Mouse (Mus musculus) midbrain, embryonic 14.5 days (tissue): Measurements from ENCODE around the gene Prex1. TPM values are rescaled to one million over a fixed set of nuclear protein-coding genes. Genes with fewer than 3 reads are reported as not detected.
A peak's percentile ranks its signal among the peaks of the same experiment; 100 is the strongest.
"Not testable (repeated sequence)": the region's sequence is repeated elsewhere in the genome, so short reads cannot be mapped to it uniquely, and the experiment has no call there.

Experiments used
- ATAC-seq: fragments of 200-750 bp; cut with Nextera tagmentation; 2 replicates; pipeline ENCODE4 v1.8.0; 2017; ENCODE audit warnings: moderate number of reproducible peaks, moderate library complexity; ENCODE audit not compliant: low FRiP score, low TSS enrichment
- DNase-seq: peaks from one replicate; pipeline ENCODE4 v3.0.0-alpha.2; 2015
- H3K27ac ChIP-seq: fragments of 300-500 bp; sonication (generic); replicated peaks from 2 replicates; pipeline ENCODE4 v1.5.1; 2014; ENCODE audit warnings: mild to moderate bottlenecking, low read depth, low read length, moderate library complexity
- H3K27me3 ChIP-seq: fragments of 300-500 bp; sonication (generic); 2 replicates; pipeline ENCODE4 v1.6.1; 2014; ENCODE audit warnings: low read length, control low read depth, mixed read lengths; ENCODE audit not compliant: control insufficient read depth, insufficient read depth
- H3K36me3 ChIP-seq: fragments of 300-500 bp; sonication (generic); 2 replicates; pipeline ENCODE4 v1.6.1; 2014; ENCODE audit warnings: low read length, control low read depth; ENCODE audit not compliant: control insufficient read depth, insufficient read depth
- H3K4me1 ChIP-seq: fragments of 300-500 bp; sonication (generic); 2 replicates; pipeline ENCODE4 v1.6.1; 2014; ENCODE audit warnings: mild to moderate bottlenecking, antibody characterized with exemption, low read length, control low read depth; ENCODE audit not compliant: control insufficient read depth, insufficient read depth
- H3K4me2 ChIP-seq: fragments of 300-500 bp; sonication (generic); 2 replicates; pipeline ENCODE4 v1.6.1; 2014; ENCODE audit warnings: mild to moderate bottlenecking, low read length, moderate library complexity
- H3K4me3 ChIP-seq: fragments of 300-500 bp; sonication (generic); replicated peaks from 2 replicates; pipeline ENCODE4 v1.5.1; 2014; ENCODE audit warnings: low read depth, low read length
- H3K9ac ChIP-seq: fragments of 300-500 bp; sonication (generic); replicated peaks from 2 replicates; pipeline ENCODE4 v1.6.1; 2014; ENCODE audit warnings: mild to moderate bottlenecking, low read length, moderate library complexity
- H3K9me3 ChIP-seq: fragments of 300-500 bp; sonication (generic); 2 replicates; pipeline ENCODE4 v1.6.1; 2016; ENCODE audit warnings: low read length, control low read depth, mixed read lengths; ENCODE audit not compliant: control insufficient read depth
- WGBS: fragments of 180-500 bp; shearing (Covaris S2); extraction: QIAGEN DNeasy Blood & Tissue Kit; methylation state at CpG from one replicate; pipeline ENCODE4 v1.1.7; 2014; 5-methylcytosine and 5-hydroxymethylcytosine counted together
- polyA plus RNA-seq: library from polyadenylated mRNA; unstranded; fragments of >200 nt; fragmentation: Nextera tagmentation; extraction: Ambion mirVana; gene quantifications from 2 replicates; pipeline ENCODE4 v1.2.1, GENCODE M21; 2014

Gene Prex1
- polyA plus RNA-seq, 1 experiment from 2014 or later: 24.2 TPM

- Histone ChIP-seq H3K9ac (no peak overlapping the region), H3K4me3 (no peak overlapping the region), H3K27ac (no peak overlapping the region), H3K4me2 (no peak overlapping the region), H3K9me3 (no peaks in the 10 kb centered on the region), H3K36me3 (no peaks in the 10 kb centered on the region), H3K27me3 (no peaks in the 10 kb centered on the region), H3K4me1 (no peaks in the 10 kb centered on the region)
- ATAC-seq: no peak
- no peak for DNase-seq
- WGBS: 28% methylated on average over 4 of the region's 4 CpGs
These were observed 29.9 kb upstream of the Prex1 start for GRCm38 (mm10) chr2:166743504-166743903.

- DNase-seq: no peak
- Histone ChIP-seq H3K9me3 (no peaks in the 10 kb centered on the region), H3K4me1 (no peaks in the 10 kb centered on the region), H3K4me3 (no peak overlapping the region), H3K27me3 (no peaks in the 10 kb centered on the region), H3K36me3 (no peaks in the 10 kb centered on the region), H3K27ac (no peak overlapping the region), H3K4me2 (no peak overlapping the region), H3K9ac (no peak overlapping the region)
- ATAC-seq: no peak
- WGBS: 91% methylated on average over 6 of the region's 6 CpGs
These were observed 27.8 kb upstream of the Prex1 start for GRCm38 (mm10) chr2:166741445-166741844.

- WGBS: 84% methylated on average over 6 of the region's 6 CpGs
- no peak for ATAC-seq
These were observed 26.8 kb upstream of the Prex1 start for GRCm38 (mm10) chr2:166740396-166740795.

GRCm38 (mm10) chr2:166737307-166737706 is 23.7 kb upstream of the Prex1 start:
- no peak for DNase-seq
- H3K27me3 ChIP-seq: no peaks in the 10 kb centered on the region
- ATAC-seq: no peak

More at GRCm38 (mm10) chr2:166740396-166740795, 26.8 kb upstream of the Prex1 start:
- Histone ChIP-seq H3K9me3 (no peaks in the 10 kb centered on the region), H3K4me2 (no peak overlapping the region), H3K4me1 (no peaks in the 10 kb centered on the region), H3K4me3 (no peak overlapping the region), H3K9ac (no peak overlapping the region), H3K27ac (no peak overlapping the region), H3K36me3 (no peaks in the 10 kb centered on the region), H3K27me3 (no peaks in the 10 kb centered on the region)
- no peak for DNase-seq

GRCm38 (mm10) chr2:166735469-166736001 is 21.9 kb upstream of the Prex1 start:
- ATAC-seq (no peak), DNase-seq (peak; percentile 70)
- Histone ChIP-seq H3K9me3 (no peaks in the 10 kb centered on the region), H3K4me3 (no peak overlapping the region), H3K4me2 (peak overlapping the region; percentile 38), H3K27ac (peak overlapping the region; percentile 68), H3K9ac (peak overlapping the region; percentile 24), H3K4me1 (peaks cover 3% of the 10 kb centered on the region), H3K27me3 (no peaks in the 10 kb centered on the region), H3K36me3 (no peaks in the 10 kb centered on the region)
- WGBS: 18% methylated on average over 15 of the region's 15 CpGs

More at GRCm38 (mm10) chr2:166737307-166737706, 23.7 kb upstream of the Prex1 start:
- H3K27ac ChIP-seq: no peak overlapping the region
- no peaks in the 10 kb centered on the region for H3K4me1 ChIP-seq
- no peak overlapping the region for H3K4me2 ChIP-seq
- no peak overlapping the region for H3K4me3 ChIP-seq
- no peaks in the 10 kb centered on the region for H3K9me3 ChIP-seq
- WGBS: 54% methylated on average over 7 of the region's 7 CpGs
- no peak overlapping the region for H3K9ac ChIP-seq
- H3K36me3 ChIP-seq: no peaks in the 10 kb centered on the region

- Histone ChIP-seq H3K9ac (no peak overlapping the region), H3K4me2 (no peak overlapping the region), H3K4me3 (no peak overlapping the region), H3K36me3 (no peaks in the 10 kb centered on the region), H3K4me1 (peaks cover 16% of the 10 kb centered on the region), H3K27ac (no peak overlapping the region), H3K9me3 (no peaks in the 10 kb centered on the region), H3K27me3 (no peaks in the 10 kb centered on the region)
- WGBS: 94% methylated on average over 2 of the region's 2 CpGs
- ATAC-seq (no peak), DNase-seq (no peak)
These were observed 19.2 kb upstream of the Prex1 start for GRCm38 (mm10) chr2:166732860-166733259.

GRCm38 (mm10) chr2:166732146-166732545 is 18.5 kb upstream of the Prex1 start:
- Histone ChIP-seq H3K27me3 (no peaks in the 10 kb centered on the region), H3K36me3 (no peaks in the 10 kb centered on the region), H3K4me2 (no peak overlapping the region), H3K4me3 (no peak overlapping the region), H3K4me1 (peaks cover 16% of the 10 kb centered on the region), H3K9ac (no peak overlapping the region), H3K27ac (no peak overlapping the region), H3K9me3 (no peaks in the 10 kb centered on the region)
- WGBS: 92% methylated on average over 4 of the region's 4 CpGs
- ATAC-seq: no peak
- DNase-seq: no peak

- WGBS: 93% methylated on average over 1 of the region's 1 CpGs
- not testable (repeated sequence) for H3K4me3 ChIP-seq, H3K9me3 ChIP-seq, H3K4me2 ChIP-seq, H3K27ac ChIP-seq, DNase-seq, ATAC-seq, H3K9ac ChIP-seq, H3K27me3 ChIP-seq, H3K36me3 ChIP-seq
- peaks cover 16% of the 10 kb centered on the region for H3K4me1 ChIP-seq
These were observed 17.7 kb upstream of the Prex1 start for GRCm38 (mm10) chr2:166731102-166731883.

GRCm38 (mm10) chr2:166730567-166730915 is 16.9 kb upstream of the Prex1 start:
- Histone ChIP-seq H3K9ac (no peak overlapping the region), H3K36me3 (no peaks in the 10 kb centered on the region), H3K4me1 (peaks cover 16% of the 10 kb centered on the region), H3K27me3 (no peaks in the 10 kb centered on the region), H3K27ac (peak overlapping the region; percentile 74; the same call in 1 of the 2 replicates), H3K4me3 (no peak overlapping the region), H3K4me2 (peak overlapping the region; percentile 33), H3K9me3 (no peaks in the 10 kb centered on the region)
- DNase-seq (no peak), ATAC-seq (no peak)
- WGBS: 36% methylated on average over 6 of the region's 6 CpGs
